Mouse (Mus musculus) WW6 (cell line): Measurements from ENCODE around the gene Fam117a.

ENCODE experiments used
- DNase-seq: peaks from one replicate; pipeline ENCODE4 v3.0.0-alpha.2; 2013; ENCODE audit warnings: low read depth, low spot score

Fam117a gene

DNA sequence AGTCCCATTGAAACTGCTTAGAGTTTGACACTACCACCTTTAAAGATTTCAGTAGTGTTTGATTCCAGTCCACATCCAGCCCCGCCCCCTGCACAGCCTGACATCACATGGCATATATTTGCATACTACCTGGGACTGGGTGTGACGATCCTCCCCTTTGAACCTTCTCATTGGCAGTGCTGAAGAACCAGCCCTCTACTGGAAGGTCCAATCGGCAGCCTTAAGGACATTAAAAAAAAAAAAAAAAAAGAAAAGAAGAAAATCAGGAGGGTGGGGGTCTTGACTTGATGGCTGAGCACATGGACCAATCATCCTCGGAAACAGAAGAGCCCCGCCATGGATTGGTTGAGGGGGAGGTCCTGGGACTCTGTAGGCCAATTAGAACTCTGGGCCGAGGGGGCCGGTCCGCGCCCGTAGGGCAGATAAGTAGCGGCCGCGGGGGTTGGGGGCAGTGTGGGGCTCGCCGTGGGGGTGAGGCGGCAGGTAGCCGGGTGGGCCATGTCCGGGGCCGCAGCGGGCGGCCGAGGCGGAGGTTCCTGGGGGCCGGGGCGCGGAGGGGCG lies at the start of gene Fam117a:
TSS of gene Fam117a (plus strand) at position 451 of the 561 bp plus-strand sequence.
- DNase-seq = peak; percentile 98

DNA sequence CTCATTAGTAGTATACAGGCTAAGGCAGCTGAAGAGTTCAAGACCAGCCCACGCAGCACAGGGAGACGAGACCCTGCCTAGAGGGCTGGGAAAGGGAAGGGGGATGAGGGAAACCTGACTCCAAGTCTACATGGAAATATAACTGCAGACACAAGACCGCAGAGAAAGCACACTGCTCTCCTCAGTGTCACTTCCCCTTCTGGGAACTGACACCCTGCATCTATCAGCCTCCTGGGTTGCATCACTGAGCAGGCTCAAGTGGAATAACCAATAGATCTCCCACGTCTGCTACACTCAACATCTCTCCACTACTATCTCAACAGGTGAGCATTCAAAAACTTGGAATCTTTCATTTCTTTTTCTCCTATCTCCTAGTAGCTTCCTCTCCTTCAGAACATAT lies 44.8 kb upstream of the Fam117a start:
- DNase-seq = no peak

DNA sequence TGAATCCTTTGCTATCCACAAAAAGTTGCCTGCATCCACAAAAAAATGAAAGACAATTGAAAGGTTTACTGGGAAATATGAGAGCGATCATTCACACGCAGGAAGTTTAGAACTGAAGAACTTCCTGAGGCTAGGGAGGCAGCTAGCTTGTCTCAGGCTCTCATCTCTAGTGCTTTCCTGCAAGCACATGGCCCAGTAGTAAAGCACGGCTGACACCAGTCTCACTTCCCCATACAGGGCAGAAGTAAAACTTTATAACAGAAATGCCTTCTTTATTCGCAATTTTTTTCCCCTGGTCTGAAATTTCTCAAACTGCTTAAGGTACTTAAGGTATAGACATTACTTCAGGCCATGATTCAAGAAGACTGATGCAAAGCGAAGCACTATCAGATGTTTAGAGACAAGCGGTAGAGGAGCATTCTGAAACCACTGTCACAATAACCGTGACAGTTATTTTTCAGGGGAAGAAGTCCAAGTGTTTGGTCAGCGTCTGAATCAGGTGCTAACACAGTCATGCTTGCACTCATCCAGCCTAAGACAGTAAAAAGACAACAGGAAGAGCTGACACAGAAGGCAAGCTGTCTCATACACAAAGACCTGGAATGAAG lies 43.7 kb upstream of the Fam117a start:
- DNase-seq = no peak

DNA sequence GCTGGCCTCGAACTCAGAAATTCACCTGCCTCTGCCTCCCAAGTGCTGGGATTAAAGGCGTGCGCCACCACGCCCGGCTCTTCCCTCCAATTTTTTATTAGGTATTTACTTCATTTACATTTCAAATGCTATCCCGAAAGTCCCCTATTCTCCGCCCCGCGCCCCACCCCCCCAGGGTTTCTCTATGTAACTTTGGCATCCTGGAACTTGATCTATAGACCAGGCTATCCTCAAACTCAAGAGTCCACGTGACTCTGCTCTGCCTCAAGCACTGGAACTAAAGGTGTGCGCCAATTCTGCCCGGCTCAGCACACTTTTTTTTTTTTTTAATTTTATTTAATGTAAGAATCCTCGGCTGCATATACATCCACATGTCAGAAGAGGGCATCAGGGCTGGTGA lies 41.1 kb upstream of the Fam117a start:
- peak; percentile 71 for DNase-seq

DNA sequence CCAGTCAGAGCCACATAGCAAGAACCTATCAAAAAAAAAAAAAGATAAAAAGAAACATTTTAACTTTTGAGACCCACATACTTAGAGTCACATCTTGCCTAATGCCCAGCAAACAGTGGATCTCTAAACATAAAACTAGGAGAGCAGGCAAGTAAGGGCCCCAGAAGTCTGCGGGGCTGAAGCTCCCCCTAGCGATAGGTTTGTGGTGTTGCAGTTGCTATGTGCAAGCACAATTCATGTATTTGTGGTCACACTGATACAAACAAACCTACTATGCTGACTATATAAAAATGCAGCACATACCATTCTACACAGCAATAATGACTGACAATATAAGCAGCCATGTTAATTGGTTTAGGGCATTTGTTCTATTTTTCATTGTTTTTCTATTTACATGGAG lies 38.7 kb upstream of the Fam117a start:
- DNase-seq = no peak

DNA sequence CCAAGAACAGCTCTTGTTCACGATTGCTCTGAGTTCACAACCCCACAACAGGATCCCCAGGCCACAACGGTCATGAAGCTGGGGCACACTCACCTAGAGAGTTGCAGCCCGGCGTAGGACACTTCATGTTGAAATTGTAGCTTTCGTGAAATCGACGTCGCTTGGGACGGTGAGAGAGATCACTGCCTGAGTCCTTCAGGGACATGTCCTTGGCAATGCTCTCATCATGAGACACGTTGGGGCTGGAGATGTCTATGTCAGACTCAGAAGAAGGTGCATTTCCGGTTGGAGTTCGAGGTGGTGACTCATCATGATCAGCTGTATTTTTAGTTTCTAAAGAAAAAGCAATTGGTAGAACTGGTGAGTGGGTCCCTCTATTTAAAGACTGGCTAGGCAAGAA lies 36.9 kb upstream of the Fam117a start:
- no peak for DNase-seq

DNA sequence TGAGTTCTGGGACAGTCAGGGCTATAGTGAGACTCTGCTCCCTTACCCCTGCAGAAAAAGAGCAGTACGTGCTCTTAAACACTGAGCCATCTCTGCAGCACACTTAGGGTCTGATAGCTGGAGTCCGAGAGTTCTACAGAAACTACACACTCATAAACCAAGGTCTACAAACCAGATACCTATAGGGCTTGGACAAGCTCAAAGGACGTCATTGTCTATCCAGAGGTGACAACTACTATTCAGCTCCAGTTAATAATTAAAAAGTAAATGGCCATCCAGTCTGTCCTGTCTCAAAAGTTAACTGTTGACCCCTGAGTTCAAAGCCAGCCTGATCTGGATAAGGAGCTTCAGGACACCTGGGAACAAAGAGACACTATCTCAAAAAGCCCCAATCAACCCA lies 35.0 kb upstream of the Fam117a start:
- no peak for DNase-seq

DNA sequence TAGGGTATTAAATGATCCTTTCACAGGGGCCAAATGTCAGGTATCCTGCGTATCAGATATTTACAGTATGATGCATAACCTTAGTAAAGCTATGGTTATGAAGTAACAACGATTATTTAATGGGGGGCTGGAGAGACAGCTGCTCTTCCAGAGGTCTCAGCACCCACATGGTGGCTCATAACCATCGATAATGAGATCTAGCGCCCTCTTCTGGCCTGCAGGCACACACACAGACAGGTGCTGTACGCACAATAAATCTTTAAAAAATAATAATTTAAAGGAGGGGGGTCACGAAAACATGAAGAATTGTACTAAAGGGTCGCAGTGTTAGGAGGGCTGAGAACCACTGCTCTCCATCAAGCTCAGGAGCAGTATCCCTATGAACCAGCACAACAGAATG lies 31.2 kb upstream of the Fam117a start:
- no peak for DNase-seq

DNA sequence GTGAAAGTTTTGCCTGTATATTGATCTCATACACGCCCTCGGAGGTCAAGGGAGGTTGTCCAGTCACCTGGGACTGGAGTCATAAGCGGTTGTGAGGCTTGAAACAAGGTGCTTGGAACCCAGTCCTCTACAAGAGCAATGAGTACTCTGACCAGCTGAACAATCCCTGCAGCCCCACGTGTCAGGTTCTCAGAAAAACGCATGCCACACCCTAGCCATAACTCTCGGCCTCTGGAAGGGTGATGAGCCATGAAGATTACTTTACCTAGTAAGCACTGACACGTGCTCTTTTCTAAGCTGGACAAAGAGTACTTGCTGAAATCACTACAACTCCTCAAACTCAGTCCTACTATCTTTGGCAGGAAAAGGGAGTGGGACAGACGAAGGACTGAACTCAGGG lies 29.3 kb upstream of the Fam117a start:
- no peak for DNase-seq

DNA sequence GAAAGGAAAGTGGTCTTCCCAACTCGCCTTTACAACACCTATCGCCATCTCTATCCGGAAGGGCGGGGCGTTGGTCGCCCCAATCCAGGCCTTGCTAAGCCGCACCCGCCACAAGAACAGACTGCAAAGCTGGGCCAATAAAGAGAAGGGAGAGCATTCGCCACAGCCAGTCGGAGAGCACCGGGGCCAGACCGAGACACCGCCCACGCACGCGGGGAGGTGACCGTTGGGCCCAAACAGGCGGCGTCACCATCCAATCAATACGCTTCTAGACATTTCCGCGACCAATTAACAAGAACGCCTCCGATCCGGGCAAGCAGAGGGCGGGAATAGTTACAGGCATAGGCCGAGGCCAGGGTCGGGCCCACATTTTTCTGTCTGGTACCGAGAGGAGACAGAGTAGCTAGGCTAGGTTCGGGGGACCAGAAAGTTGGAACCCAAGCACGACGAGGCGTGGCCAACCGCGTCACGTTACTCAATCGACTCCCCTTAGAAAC lies 27.3 kb upstream of the Fam117a start:
- DNase-seq = peak; percentile 98

DNA sequence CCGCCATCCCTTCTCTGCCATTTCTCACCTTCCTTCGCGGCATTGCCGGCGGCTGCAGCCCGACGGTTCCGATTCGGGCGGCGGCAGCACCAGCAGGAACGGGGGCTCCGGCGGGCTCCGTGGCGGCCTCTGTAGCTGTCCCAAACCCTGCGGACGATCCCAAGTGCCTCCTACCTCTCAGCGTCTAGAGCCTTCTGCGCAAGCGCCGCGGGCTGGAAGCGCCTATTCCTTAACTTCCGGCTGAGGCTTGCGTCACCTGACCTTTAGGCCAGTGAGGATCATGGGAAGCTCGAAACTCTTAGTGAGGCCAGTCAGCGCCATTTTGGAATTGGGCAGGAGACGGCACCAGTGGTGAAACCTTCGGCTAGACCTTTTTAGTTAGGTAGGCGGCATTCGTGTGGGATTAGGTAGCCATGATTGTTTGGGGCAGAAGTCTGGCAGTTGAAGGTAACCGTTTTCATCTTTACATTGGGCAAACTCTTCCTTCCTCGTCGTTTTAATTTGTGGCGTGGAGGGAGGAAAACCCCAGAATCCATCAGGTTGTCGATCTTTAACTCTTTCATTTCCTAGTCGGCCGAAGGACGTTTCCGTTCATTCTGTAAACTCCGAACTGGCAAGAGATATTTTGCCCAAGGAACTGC lies 26.7 kb upstream of the Fam117a start, which contains the start of gene Kat7:
TSS of gene Kat7 (minus strand) at position 240 of the 641 bp plus-strand sequence.
- DNase-seq = peak; percentile 99

DNA sequence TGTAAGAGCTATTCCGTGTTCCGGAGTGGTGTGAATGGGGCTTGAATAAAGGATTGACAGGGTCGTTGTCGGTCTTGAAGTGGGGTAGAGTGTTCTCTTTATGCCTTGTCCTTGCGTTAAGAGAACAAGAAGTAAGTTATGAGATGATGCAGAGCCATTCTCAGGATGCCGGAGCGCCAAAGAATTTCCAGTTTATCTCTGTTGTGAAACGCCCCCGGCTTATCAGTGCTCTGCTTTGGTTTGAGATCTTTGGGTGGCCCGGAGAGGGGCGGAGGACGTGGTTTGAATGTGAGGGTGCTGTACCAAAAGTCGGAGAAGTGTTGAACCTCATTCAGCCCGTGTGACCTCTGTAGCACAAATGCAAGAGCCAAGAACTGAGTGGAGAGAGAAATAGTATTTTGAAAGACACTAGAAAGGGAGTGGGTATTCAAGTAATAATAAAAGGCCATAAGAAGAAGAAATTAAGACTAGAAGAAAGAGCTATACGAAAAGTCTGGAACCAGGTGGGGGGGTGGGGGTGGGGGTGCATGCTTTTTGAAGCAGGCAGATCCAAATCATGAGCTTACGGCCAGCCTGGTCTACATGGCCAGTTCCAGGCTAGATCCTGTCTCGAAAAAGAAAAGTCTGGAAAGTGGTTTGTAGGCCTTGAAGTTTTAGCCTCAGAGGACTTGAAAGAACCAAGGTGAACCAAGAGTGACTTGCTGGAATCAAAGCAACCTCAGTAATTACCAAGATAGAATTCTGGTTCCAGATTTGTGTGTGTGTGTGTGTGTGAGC lies 26.0 kb upstream of the Fam117a start:
- DNase-seq = no peak

DNA sequence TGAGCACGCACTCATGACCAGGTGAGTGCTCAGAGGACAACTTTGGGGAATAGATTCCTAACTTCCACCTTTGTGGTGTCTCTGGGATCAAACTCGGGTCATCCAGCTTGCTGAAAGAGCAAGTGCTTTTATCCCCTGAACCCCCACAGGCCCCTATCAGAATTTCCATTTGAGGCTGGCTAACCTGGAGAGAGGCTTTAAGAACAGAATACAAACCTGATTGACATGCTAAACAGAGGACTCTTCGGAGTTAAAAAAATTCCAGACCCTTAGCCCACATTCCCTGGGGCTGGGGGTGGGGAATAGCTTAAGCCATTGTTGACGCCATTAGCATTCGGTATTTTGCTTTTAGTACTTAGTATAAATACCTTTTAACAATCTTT lies 25.4 kb upstream of the Fam117a start:
- DNase-seq = peak; percentile 78

DNA sequence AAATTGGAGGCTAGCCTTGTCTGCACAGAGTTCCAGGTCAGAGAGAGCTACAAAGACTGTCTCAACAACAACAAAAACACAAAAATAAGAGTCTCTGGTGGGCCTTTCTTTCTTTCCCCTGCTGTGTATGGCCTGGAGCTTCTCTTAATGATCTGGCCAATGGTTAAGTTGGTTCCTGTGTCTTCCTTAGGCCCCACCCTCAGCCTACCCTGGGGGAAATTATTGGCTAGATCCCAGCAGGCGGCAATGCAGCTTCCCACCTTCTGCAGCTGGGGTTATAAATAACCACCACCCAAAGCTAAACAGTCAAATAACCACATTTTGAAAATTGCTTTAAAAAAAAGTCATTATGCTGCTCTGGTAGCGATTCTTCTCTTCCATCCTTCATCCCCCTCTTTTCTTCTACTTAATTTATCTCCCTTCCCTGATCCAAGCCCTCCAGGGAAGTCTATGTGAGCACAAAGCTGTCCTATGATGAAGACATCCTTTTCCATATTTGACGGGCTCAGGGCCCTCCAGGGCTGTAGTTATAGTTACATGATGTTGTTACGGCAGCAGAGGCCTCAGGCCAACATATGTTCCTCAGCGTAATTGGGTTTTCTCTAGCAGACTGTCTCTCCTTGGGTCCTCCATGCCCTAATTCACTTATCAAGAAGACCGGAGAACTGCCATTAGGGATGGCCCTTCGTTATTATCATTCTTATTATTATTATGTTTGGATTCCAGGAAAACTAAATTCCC lies 21.4 kb upstream of the Fam117a start:
- no peak for DNase-seq

DNA sequence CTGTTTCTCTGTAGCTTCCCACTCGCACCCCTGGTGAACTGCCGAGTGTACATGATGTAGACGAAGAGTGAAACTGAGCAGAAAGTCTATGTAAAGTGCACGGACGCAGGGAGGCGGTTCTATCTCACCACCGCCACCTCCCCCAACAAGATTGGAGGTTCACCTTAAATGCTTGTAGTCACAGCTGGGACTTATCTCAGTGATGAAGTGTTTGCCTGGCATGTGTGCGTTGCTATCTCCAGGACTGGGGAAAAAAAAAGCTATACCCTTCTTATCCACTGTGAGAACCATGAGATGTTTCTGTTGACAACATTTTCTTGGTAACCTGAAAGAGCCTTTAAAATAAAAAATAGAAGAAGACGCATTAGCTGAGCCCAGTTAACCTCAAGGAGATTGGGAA lies 18.7 kb upstream of the Fam117a start:
- DNase-seq = no peak

DNA sequence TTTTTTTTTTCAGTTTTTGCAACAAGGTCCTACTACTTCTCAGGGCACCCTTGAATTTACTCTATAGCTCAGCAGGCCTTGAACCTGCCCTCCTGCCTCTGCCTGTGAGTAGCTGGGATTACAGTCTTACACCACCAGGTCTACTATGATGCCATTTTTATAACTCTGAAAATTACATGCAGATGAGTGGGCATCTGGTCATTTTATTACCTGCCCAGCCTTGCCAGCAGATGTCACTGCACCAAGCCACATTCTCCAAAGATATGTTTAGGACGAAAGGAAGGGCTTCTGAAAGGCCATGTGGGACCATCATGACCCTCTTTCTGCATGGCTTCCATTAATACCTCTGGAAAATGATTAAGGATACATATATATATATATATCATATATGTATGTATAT lies 17.3 kb upstream of the Fam117a start:
- no peak for DNase-seq

DNA sequence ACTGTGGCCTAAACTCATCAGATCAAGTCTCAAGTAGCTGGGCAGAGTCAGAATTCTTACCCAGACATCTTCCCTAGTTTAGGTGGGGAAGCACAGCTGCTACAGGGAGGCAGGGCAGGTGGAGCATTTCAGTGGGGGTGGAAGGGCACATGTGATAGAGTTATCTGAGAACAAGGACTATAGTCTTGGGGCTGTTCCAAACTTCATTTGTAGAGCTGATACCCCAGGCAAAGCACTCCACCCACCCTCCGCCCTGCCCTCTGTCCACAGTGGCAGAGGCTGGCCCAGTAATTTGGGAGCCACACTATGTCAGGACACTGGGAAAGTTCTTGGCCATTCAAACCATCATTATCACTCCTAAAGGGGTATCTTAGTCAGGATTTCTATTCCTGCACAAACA lies 16.8 kb upstream of the Fam117a start:
- no peak for DNase-seq

DNA sequence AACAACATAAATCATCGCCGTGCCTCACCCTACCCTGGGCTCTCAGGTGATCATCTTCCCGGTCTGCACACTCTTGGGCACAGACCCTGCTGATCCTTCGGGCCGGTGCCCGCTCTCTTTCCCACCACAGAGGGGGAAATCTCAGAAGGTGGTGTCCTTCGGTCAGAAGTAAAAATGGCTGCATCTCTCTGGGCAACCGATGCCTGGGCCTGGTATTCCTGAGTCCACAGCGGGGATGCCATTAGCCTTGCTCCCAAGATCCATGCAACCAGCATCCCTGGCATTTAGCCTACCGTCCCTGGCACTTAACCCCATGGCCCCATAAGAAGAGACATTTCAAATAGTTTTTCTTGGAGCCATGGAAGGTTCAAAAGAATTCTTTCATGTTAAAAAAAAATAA lies 12.6 kb upstream of the Fam117a start:
- no peak for DNase-seq

DNA sequence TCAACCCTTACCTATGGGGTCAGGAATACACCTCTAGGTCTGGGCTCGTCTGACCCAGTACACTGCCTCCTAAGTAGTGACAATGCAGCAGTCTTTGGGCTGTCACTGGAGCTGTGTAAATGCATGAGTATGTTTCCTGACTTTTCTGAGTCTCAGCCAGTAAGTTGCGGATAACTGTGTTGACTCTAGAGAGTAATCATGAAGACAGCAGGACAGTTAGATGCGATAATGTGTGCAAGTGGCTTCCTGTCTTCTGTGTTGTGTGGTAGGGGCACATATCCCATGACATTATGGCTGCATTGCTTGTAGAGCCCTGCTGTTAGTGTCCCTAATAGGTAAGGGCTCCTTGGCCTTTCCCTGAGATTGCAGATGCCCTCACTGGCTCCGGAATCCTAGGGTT lies 11.0 kb upstream of the Fam117a start:
- no peak for DNase-seq

DNA sequence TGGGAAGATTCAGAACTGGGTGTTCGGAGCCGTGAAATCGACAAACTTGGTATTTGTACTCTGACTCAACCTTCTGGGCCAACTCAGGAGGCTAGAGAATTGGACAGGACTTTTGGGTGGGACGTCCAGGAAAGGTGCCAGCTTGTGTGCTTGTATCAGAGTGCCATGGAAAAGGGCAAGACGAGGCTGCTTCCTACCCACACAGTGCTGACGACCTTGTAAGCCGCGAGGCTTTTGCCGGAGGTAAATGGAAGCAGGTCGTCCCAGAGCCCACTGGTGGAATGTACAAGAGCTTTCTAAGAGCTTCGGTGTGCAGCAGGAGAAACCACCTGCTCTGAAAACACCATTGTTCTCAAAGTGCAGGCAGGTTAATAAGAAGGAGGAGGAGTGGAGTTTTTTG lies 10.6 kb upstream of the Fam117a start:
- no peak for DNase-seq

DNA sequence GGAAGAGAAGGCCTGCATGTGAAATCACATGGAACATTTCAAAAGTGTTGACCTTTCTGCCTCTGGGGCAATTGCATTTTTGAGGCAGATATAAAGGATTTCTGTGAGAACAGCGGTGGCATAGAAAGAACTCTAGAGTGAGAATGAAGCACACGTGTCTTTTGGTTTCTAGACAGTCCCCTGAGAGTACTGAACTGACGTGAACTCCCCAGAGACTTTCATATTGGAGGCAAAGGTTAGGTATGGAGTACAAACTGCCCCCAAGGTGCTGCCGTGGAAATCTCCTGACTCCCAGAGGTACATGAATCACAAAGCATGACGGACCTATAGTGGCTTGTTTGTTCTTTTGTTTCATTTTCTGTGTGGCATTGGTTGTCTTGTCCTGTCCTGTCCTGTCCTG lies 8.2 kb upstream of the Fam117a start:
- no peak for DNase-seq

DNA sequence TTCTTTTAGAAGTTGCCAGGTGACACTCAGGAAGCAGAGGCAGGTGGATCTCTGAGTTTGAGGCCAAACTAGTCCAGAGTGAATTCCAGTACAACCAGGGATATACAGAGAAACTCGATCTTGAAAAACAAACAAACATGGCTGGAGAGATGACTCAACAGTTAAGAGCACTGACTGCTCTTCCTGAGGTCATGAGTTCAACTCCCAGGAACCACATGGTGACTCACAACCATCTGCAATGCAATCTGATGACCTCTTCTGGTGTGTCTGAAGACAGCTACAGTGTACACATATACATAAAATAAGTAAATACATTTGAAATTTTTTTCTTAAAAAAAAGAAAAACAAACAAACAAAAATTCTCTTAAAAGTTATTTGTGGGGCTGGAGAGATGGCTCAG lies 6.2 kb upstream of the Fam117a start:
- DNase-seq = no peak
